Mouse (Mus musculus): ENCODE measurements around the gene Mtmr11.
A peak's percentile ranks its signal among the peaks of the same experiment; 100 is the strongest.

Gene Mtmr11

DNA sequence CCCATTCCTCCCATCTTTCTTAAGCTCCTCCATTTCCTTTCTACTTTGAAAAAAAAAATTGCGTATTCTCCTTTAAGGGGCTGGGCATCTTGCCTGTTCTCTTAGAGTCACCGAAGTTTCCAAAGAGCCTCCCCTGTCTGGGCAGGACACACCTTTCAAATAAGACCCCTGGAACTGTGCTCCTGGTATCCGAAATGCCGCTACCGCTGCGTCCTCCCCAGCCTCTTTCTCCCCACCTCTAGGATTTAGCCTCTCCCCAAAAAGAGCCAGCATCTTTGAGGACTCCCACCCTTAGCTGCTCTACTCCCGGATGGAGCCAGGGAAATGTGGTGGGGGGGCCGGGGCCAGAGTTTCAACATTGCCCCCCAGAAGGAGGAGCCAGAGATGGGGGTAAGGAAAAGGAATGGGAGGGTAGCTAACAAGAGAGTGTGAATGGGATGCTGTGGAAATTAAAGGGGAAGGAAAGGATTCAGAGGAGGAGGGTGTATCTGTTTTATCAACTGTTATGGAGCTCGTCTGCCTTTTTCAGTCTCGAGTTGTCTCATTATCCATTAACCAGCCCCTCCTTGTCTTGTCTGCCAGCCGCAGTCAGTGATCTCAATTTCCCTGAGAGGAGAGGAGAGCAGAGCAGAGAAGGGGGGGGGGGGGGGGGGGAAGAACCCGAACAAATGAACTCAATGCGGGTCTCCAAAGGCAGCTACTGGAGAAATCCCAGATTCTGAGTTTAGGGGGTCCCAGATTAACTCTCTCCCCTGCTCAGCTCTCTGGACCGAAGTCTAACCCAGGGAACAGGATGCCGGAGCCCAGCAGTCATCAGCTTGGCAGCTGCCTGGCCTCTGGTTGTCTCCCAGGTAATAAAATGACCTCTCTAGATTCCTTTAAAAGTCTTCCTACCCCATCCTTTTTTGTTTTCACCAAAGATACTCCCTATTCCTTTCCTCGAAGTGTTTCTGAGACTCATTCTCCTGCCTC is at the start of gene Mtmr11:
Gene Mtmr11 (plus strand): TSS at position 136 of the 972 bp plus-strand sequence.
- DNase-seq (ENCODE audit: low spot score): no peak

DNA sequence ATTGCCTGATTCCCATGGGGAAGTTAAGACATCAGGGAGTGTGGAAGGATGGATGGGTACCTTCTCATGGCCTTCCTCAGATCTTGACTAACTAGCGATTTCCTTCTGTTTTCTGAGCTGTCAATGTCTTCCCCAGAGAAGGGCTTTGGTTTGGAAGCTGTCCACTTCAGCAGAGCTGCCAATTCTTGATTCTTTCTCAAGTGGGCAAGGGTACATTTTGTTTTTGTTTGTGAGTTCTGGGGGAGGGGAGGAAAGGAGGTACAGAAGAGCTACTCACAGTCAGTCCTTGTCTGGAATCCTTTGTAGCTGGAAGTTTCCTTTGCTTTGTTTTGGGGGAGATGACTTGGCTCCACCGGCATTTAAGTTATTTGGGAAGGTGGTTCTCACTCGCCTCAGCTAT is 48.6 kb upstream of the Mtmr11 start:
- no peak for DNase-seq (ENCODE audit: low spot score)

DNA sequence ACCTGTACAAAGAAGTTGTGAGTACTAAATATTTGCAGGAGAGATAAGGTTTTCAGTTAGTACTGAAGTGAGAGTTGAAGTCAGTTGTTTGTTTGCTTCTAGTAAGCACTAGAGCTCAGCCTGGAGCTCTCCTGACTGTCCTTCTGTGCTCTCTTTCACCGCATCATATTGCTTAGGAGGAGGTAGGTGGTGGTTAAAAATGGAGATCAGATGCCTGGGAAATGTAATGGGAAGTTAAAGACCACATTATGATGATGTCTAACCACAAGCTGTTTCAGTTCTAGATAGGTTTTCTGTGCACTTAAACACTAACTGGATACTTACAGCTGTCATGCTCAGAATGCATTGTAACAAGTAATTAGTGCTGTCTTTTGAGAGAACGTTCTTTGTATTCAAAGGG is 43.7 kb upstream of the Mtmr11 start:
- DNase-seq (ENCODE audit: low spot score): no peak

DNA sequence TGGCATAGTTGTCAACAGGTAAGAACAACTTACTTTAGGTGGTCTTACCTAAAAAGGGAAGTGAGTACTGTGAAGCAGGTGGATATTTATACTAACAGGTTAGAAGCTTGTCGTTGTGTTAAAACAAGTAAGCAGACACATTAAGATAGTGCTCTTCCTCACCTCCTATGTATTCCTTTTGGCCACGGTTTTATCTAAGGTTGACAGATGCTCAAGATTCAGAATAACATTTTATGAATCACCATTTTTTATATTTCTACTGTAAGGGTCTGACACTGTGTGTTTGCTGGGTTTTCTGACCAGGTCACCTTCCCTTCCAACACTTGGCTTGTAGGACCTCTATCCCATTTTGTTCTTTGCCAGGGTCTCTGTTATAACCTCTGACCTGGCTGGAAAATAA is 43.1 kb upstream of the Mtmr11 start:
- DNase-seq (ENCODE audit: low spot score): no peak

DNA sequence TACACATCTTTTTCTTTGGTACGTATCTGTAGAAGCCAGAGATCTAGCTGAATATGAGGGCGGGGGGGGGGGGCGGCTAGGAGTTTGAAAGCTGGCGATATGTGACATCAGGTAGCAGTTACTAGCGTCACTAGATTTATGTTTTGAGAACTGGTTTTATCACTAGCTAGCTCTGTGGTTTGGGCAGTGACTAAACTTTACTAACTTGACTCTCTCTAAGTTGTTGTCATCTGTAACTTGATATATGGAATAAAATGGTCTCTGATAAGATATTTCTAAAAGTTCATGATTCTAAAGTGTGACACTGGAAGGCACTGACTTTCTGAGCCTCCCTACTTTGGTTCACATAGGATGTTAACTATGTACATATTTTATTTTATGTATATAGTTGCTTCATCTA is 37.6 kb upstream of the Mtmr11 start:
- no peak for DNase-seq (ENCODE audit: low spot score)

DNA sequence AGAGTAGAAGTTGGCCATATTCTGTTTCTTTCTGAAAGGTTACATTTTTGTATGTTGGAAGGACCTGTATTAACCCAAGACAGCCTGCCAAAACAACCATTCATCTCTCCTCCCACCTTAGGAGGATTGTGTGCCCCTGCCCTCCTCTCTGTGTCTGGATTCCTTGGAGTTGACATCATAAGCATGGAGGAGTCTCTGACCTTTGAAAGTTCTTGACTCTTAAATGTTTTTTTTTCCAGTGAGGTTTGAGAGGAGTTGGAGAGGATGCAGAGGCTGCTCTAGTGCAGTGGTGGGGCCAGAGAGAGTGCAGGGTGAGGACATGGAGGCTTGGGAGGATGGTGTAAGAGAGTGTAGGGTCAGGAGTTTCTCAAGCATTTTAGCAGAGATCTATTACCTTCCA is 33.7 kb upstream of the Mtmr11 start:
- DNase-seq (ENCODE audit: low spot score): no peak

DNA sequence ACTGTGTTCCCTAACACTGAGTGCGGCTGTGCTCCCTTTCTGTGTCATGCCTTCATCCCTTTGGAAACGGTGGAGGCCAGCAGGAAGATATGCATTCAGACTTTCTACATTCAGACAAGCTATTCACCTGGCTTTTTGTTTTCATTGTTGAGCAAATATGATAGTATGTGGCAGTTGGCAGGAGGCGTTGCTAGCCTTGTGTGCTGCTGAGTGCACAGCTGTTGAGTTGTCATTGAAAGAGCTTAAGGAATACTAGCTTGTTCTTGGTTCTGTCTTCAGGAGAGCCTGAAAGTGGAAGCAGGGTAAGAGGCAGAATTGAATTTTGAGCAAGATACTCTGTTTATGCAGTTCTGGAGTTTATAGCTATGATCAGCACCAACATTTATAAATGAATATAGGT is 29.3 kb upstream of the Mtmr11 start:
- no peak for DNase-seq (ENCODE audit: low spot score)

DNA sequence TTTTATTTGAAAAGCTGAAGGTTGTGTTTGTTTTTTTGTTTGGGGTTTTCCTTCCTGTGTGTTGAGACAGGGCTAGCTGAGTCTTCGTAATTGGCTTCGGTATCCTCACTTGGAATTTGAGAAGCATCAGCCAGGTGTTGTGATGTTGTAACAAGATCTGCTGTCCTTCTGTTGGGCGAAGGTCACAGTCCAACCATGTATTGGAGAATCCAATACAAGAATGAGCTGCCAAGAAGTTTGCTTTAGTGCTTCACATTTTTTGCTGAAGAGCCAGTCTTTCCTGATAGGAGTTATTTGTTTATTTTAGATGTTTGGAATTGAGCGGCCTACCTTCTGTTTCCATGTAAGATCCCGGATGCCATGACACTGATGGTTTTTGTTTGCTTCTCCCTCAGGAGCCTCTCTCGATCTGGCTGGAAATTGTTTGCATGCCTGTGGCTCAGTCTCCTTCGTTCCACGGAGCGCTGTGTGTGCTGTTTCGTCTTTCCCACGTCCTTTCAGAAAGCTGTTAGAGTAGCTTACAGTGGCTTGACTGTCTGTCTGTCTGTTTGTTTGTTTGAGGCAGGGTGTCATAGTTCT is 28.4 kb upstream of the Mtmr11 start:
- no peak for DNase-seq (ENCODE audit: low spot score)

DNA sequence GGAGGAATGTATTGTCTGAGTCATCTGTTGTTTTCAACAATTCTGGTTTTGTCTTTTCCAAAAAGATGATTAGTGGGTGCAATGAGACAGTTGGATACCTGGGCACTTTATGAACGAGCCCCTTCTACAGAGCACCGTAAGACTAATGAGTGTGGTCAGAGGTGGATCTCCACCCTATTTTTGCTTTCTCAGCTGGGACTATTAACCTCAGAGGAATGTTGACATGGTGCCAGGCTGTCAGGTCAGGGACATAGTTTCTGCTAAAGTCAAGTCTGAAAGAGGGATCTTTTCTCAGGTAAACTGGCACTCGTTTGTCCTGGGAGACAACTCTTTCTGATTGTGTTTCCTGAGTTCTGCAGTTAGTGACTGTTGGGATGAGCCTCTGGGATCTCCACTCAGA is 26.8 kb upstream of the Mtmr11 start:
- DNase-seq (ENCODE audit: low spot score): no peak

DNA sequence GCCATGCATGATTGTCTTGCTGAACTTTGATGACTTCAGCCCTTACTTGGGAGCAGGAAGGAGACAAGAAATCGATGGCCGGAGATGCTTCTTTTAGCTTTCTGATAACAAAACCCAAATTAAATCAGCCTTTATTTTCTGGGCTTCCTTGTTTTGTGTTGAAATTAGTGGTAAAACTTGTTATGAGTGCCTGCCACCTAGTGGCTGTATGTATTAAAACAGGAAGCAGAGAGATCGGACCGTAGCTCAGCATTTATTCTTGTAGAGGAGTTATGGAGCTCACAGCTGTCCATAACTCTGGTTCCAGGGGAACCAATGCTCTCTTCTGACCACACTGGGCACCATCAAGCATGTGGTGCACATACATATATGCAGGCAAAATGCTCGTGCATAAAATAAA is 13.9 kb upstream of the Mtmr11 start:
- DNase-seq (ENCODE audit: low spot score): peak; percentile 77

DNA sequence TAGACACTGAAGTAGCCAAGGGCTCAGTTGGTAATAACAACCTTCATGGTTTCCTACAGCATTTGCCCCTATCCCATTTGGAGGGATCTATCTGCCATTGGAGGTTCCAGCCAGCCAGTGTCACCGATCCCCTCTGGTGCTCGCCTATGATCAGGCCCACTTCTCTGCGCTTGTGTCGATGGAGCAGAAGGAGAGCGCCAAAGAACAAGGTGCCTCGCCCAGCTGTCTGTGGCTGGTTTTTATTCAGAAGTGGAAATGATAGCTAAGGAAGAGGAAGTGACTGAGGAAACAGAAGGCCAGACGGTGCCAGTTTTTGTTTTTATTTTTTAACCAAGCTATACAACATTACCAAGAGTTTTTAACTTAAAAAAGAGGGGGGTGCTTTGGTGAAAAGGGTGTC is 10.0 kb upstream of the Mtmr11 start:
- DNase-seq (ENCODE audit: low spot score): no peak

DNA sequence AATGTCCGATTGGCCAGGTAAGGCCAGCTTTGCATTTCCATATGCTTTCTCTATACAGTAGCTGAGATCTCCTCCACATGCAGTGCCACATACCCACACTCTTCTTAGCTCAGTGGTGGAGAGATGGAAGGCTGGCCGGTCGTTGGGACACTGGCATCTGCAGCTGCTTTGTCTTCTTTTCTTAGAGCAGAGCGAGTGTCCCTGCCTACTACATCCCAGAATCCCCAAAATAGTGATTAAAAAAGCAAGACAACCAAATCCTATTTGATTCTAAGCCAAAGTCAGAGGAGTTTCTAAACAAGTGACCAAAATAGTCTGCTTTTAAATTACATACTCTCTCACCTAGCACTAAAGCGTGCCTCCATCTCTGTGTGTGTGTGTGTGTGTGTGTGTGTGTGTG is 9.2 kb upstream of the Mtmr11 start:
- DNase-seq (ENCODE audit: low spot score): no peak

DNA sequence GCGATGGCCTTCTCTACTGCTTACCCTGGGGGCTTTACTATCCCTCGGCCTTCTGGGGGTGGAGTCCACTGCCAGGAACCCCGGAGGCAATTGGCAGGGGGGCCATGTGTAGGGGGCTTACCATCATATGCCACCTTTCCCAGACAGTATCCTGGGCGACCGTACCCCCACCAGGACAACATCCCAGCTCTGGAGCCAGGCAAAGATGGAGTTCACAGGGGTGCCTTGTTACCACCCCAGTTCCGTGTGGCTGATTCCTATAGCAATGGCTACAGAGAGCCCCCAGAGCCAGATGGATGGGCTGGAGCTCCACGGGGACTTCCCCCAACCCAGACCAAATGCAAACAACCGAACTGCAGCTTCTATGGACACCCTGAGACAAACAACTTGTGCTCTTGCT is 6.3 kb upstream of the Mtmr11 start:
- no peak for DNase-seq (ENCODE audit: low spot score)

DNA sequence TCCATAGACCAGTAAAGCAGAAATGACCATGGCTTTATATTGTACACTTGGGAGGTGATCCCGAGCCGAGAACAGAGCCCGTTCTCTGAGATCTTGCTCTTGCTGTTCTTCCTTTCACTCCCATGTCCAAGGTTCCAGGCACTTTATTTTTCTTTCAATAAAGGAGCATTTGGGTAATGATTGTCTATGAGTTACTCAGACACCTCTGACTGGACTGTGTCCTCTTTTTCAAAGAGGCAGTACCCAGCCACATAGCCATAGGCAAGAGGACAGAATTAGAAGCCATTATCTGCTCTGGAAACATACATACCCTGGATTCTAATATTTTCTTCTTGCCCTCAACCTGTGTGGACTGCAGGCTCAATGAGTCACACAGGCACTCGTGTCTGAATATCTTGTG is 2.0 kb upstream of the Mtmr11 start:
- DNase-seq (ENCODE audit: low spot score): no peak

DNA sequence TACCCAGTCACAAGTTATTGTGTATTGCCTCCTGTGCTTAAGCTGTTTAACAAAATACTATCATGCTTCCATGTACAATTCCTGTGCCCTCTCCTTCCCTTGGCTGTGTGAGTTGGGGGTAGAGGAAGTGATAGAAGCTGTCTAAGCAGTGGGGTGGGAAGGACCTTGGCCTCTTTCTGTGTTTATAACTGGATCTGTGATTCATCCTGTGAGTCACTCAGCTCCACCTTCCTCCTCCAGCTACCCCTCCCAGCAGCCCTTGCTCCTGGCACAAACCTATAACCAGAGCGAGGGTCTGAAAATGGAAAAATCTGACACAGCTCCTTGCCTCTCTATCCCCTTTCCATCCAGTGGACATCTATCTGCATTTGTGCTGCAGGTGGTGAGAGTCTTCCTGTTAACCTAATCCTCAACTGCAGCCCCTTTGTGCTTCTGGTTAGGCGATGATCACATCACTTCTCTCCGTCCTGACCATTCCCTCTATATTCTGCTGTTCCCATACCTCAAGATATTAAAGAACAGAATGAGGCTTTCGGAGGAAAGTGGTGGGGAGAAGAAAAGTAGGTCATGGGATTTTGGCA is 1.5 kb upstream of the Mtmr11 start:
- peak; percentile 53 for DNase-seq (ENCODE audit: low spot score)

DNA sequence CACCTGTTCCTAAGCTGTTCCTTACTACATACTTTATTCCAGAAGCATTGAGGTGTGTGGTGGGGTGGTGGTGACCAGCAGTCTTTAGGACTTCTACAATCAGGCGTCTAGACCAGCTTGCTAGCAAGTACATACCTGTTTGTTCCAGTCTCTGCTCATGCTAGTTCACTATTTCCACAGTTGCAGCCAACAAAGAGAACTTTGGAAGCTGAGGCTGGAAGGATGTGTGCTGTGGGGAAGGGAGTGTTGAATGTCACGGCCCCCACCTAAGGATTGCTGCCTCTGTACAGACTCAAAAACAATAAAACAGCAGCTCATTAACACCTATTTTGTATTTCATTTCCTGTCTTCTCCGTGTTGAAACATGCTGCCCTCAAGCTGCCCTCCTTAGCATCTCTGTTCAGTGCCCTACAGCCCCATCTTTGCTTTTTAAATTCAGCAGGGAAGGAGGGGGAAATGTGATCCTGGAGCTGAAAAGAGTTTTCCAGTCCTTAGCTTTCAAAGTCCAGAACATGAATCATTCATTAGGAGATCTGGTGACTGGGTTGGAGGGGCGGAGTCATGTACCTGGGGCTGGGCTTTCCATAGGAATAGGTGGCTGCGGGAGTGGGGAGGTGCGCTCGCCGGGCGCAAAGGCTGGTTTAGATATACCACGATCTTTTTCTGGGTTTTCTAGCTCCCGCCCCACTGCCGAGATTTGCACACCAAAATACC is 844 bp upstream of the Mtmr11 start:
- peak; percentile 58 for DNase-seq (ENCODE audit: low spot score)

DNA sequence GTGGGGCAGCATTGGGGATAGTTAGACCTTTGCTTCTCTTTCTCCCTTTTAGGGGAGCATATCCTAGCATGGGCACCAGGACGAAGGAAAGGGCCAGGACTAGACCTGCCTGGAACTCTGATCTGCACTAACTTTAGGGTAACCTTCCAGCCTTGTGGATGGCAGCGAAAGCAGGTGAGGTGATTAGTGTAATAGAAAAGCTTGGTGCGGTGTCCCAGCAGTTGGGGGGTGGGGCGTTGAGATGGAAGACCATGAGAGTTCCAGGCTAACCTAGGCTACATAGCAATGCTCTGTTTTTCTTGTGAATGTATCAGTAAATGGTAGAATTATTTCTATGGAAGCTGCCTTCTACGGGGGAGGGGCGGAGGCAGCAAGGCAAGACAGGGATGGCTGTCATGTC is 1.2 kb downstream of the Mtmr11 start:
- DNase-seq (ENCODE audit: low spot score): no peak

DNA sequence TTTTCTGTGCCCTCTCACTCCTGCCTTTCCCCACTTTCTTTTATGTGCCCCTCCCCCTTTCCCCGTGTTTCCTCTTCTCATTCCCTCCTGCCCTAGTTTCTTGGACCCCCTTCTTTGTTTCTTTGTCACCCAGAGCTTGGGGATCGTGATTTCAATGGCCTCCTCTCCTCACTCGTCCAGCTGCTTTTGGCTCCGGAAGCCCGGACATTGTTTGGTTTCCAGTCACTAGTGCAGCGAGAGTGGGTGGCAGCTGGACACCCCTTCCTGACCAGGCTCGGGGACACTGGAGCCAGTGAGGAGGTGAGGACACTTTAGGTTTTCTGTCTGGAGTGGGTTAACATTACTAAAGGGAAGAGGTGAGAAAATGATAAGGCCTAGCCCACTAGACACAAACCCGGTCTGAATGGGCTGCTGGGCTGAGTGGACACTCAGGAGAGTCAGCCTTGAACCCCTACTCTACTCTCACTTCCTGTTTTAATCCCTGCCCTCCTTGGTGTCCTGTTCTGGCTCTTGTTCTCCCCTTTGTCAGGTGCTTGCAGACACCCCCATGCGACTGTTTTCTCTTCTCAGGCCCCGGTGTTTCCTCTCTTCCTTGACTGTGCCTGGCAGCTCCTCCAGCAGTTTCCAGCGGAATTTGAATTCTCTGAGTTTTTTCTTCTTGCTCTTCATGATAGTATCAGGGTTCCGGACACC is 6.8 kb downstream of the Mtmr11 start:
- DNase-seq (ENCODE audit: low spot score): no peak

DNA sequence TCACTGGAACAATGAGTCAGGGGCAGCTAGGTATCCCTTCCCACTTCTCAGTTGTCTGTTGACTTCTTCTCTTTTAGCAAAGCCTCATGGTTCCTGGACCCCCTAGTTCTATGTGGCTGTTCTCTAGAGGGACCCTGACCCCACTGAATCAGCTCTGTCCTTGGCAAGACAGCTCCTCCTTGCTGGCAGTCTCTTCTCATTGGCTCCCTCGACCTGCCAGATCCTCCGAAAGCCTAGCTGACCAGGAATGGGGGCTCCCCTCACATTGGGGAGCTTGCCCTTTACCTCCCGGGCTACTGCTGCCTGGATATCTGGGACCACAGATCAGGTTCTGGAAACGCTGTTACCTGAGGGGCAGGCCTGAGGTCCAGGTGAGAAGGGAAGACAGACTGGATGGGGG is 8.5 kb downstream of the Mtmr11 start:
- DNase-seq (ENCODE audit: low spot score): no peak

DNA sequence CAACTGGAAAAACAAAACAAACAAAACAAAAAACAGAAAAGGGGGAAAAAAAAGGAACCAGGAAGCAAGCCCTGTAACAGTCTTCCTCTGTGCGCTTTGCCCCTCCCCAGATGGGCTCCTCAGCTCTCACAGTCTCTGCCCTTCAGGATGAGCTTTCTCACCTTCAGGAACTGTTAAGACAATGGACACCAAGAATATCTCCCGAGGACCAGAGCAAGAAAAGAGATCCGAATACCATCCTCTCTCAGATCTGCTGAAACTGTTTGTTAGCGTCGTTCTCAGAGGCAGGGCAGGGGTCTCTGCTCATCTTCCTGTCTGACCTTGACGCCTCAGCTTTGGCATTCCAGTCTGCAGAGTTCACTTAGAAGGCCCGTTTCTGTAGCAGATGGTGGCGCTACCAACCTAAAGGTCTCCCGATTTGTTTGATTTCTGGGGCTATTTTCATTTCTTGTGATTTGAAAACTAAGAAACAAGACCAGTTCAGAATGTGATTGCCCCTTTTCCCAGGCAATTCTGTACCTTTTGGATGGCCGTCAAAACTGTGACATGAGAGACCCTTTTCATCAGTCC is 9.3 kb downstream of the Mtmr11 start:
- no peak for DNase-seq (ENCODE audit: low spot score)

DNA sequence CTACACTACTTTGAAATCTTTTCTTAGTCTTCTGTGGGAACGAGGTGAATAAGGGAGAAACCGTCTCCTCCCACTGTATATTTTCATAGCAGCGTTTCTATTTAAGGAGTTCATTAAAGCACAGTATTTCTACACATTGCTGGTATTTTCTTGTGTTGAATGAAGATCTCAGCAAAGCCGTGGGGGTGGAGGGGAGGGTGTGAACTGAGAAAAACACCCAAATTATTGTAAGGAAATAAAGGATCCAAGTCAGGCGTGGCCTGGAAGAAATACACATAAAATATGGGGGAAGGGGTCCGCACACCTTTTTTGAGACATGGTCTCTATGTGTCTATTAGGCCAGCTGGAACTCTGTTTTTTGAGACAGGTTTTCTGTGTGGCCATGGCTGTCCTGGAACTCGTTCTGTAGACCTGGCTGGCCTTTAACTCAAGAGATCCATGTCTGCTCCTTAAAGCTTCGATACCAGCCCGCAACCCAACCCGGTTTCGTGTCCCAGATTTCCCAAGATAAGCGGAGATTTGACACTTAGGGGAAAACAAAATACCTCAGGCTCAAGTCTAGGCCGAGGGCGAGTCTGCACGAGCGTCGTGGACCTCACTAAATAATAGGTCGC is 9.9 kb downstream of the Mtmr11 start:
- DNase-seq (ENCODE audit: low spot score): no peak

All from left cerebral cortex, adult 11 months (tissue).